Mouse (Mus musculus): ENCODE data around the gene Rtn1. TPM values are rescaled to one million over a fixed set of nuclear protein-coding genes. Genes with fewer than 3 reads are reported as not detected.

The Rtn1 gene
- total RNA-seq, 2 experiments from 2014 or later, result 1,519 to 1,613 TPM

DNA sequence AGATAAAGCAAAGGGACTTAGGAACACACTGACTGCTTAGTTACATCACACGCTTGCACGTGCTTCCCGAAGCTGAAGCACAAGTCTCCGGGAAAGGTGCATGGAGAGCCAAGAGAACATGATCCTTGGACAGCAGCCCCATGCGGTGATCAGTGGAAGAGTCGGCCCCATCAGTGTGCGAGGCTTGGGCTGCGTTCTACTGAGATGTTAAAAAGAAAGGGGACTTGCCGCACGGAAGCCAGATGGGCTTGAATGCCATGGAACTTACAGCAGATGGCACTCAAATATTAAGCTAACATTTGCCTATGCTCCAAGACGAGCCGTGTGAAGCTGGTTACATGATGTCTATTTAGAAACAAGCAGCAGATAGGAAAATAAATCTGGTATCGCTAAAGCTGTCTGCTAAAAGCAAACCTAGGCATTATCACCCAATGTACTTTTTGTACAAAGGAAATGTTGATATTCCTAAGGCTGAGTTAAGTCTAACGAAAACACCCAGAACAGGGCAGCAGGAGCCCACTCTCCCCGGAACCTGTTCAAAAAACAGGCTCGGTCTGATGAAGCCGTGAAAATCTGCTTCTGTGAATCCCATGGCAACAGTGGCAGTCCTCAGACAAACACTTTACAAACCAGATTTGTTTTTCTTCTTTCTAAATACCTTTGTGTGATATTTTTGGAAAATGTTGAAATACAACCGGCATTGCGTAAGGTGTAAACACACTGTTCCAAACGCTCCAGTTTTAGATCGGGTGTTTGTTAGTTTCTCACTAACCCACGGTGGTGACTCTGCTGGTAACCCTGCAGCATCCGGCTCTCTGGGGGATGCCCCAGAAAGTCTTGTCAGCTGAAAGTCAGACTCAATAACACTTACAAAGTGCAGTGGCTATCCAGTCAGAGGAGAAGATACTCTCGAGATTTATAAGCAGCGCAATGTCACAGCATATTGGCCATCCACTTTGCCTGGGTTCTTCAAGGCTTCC lies 123.2 kb downstream of the Rtn1 start:
- peak; percentile 67 to 74 for DNase-seq (ENCODE audit: low spot score in 2 of 2)

GRCm38 (mm10) chr12:72284576-72284975 lies 124.3 kb downstream of the Rtn1 start:
- no peak for DNase-seq (ENCODE audit: low spot score in 2 of 2)

GRCm38 (mm10) chr12:72279129-72279875 lies 129.6 kb downstream of the Rtn1 start:
- DNase-seq (ENCODE audit: low spot score in 2 of 2), result no peak

- DNase-seq (ENCODE audit: low spot score in 2 of 2), result peak in 1 of 2 experiments; percentile 47
These were observed 135.0 kb downstream of the Rtn1 start for GRCm38 (mm10) chr12:72273721-72274414.

- DNase-seq (ENCODE audit: low spot score in 2 of 2), result no peak
These were observed 141.2 kb downstream of the Rtn1 start for GRCm38 (mm10) chr12:72267614-72268013.

- peak; percentile 66 to 68 for DNase-seq (ENCODE audit: low spot score in 2 of 2)
These were observed 143.3 kb downstream of the Rtn1 start for GRCm38 (mm10) chr12:72265261-72266228.

- DNase-seq (ENCODE audit: low spot score in 2 of 2), result no peak
These were observed 145.4 kb downstream of the Rtn1 start for GRCm38 (mm10) chr12:72263213-72264103.

DNA sequence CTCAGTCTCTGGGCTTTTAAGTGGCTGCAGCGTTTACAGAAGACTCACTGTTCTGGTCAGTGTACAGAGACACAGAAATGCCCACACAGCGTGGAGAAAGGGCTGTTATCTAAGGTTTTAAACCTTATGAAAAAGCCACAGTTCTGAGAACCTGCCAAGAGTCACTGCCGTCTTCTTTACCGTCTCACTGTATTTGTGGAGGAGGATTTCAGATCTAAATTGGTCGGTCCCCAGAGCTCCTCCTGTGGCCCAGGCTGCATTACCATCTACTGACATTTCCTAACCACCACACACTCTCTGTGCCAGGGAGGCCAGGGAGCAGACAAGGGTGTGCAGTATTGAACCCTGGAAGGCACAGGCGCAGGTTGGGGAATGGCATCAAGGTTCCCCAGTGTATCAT lies 151.9 kb downstream of the Rtn1 start:
- no peak for DNase-seq (ENCODE audit: low spot score in 2 of 2)

GRCm38 (mm10) chr12:72253040-72253439 lies 155.8 kb downstream of the Rtn1 start:
- DNase-seq (ENCODE audit: low spot score in 2 of 2), result no peak

GRCm38 (mm10) chr12:72251890-72252445 lies 156.9 kb downstream of the Rtn1 start:
- no peak for DNase-seq (ENCODE audit: low spot score in 2 of 2)

- no peak for DNase-seq (ENCODE audit: low spot score in 2 of 2)
These were observed 163.9 kb downstream of the Rtn1 start for GRCm38 (mm10) chr12:72244951-72245350.

- no peak for DNase-seq (ENCODE audit: low spot score in 2 of 2)
These were observed 166.0 kb downstream of the Rtn1 start for GRCm38 (mm10) chr12:72242807-72243206.

DNA sequence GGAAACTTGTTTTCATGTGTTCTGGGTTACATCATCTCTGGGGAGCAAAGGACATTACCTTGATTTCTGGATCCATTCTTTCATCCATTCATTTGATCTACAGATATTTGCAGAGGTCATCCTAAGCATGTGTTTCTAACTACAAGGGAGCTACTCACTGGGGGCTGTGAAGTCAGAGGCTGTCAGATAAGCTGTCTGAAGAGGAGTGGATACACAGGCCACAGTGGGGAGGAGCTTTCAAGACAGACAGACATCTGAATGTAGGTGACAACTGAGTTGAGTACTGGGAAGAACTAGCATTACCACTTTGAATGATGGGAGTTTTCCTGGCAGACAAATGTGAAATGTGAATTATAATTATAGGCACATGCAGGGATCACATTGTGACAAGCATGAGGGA lies 168.3 kb downstream of the Rtn1 start:
- no peak for DNase-seq (ENCODE audit: low spot score in 2 of 2)

DNA sequence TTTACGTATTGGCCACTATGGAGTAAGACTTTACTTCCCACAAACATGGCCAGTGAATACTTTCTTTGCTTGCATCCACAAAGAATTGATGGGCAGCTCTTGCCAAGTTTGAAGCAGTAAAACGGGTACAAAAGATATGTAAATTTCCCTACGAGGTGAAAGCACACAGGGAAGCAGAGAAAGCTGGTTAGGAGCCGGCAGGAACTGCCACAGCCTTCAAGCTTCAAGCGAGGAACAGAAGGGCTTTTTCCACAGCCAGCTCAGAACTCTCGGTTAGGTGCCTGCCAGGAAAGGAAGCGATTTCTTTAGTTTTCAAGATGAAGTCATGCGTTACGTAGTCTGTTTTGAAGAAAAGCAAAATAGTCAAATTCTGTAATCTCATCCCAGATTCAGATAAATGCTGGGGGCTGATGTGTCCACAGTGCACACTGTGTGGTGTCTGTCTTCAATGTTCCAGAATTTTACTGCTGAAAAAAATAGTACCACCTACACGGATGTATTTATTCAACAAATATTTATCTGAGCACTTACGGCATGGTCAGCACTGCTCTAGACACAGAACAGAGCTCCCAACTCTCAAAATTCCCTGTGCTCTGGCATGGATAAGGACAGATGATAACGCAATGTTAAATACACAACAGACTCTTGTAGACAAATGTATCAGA lies 169.5 kb downstream of the Rtn1 start:
- DNase-seq (ENCODE audit: low spot score in 2 of 2), result no peak

GRCm38 (mm10) chr12:72237251-72237650 lies 171.6 kb downstream of the Rtn1 start:
- no peak for DNase-seq (ENCODE audit: low spot score in 2 of 2)

DNA sequence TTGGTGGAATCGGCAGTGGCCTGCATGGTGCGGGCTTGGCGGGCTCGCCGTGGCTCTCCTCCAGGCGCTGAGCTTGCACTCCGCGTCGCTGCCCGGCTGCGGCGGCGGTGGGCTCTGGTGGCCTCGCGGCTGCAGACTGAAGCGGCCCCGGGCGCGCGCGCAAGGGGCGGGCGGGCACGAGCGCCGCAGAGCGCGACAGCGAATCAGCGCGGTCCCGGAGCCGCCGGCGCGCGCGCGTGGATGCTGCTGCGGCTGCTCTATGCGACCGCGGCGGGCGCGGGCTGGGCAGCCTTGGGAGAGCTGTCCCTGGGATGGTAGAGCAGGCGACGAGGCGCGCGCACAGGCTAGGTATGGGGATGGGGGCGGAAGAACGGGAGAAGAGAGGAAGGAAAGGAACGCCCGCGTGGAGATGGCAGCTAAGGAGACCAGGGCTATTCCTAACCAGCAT lies 172.3 kb downstream of the Rtn1 start:
- DNase-seq (ENCODE audit: low spot score in 2 of 2), result peak; percentile 76 to 88

DNA sequence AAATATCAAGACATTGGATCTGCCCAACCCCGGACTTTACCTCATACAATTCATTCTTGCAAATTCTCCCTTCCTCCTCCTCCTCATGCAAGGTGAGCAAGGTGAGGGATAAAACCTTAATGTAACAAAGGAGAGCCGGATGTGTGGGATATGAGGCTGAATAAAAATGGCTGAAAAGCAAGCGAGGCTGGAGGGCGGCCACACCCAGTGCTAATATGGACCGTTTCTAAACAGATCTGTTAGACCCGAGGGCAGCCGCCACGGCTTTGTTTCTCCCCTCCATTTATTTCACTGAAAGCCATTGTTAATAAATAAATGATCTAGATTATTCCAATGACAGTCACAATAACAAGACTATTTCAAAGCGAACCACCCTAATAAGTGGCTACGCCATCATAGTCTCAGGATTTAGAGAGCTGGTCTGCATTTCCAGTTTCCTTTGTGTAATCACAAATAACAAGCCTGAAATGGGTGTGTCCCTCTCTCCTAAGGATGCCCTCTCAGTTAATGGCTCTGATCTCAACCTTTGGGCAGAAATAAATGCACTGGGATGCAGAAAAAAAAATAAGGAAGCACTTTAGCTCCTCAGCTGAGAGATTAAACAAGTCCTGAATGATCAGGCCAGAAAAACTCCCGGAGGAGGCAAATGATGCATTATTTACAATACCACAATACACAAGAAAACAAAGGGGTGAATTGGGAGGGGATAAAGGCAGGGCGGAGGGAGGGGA lies 173.1 kb downstream of the Rtn1 start:
- DNase-seq (ENCODE audit: low spot score in 2 of 2), result peak; percentile 48 to 60

GRCm38 (mm10) chr12:72234966-72235365 lies 173.9 kb downstream of the Rtn1 start:
- DNase-seq (ENCODE audit: low spot score in 2 of 2), result no peak
